Mouse (Mus musculus) neural tube, embryonic 12.5 days (tissue): Measurements from ENCODE around the gene Klf9. TPM values are rescaled to one million over a fixed set of nuclear protein-coding genes. Genes with fewer than 3 reads are reported as not detected.

Source experiments
- ATAC-seq: fragments of 200-750 bp; cut with Nextera tagmentation; 2 replicates; pipeline ENCODE4 v1.8.0; 2017; ENCODE audit warnings: low read depth, mild to moderate bottlenecking, moderate TSS enrichment, moderate library complexity; ENCODE audit not compliant: low FRiP score
- H3K27ac ChIP-seq: fragments of 300-500 bp; sonication (generic); 2 replicates; pipeline ENCODE4 v1.5.1; 2016
- H3K27me3 ChIP-seq: fragments of 300-500 bp; sonication (generic); replicated peaks from 2 replicates; pipeline ENCODE4 v1.6.1; 2016; ENCODE audit warnings: mild to moderate bottlenecking
- H3K36me3 ChIP-seq: fragments of 300-500 bp; sonication (generic); 2 replicates; pipeline ENCODE4 v1.6.1; 2016; ENCODE audit warnings: mild to moderate bottlenecking
- H3K4me1 ChIP-seq: fragments of 300-500 bp; sonication (generic); 2 replicates; pipeline ENCODE4 v1.6.1; 2016
- H3K4me2 ChIP-seq: fragments of 300-500 bp; sonication (generic); replicated peaks from 2 replicates; pipeline ENCODE4 v1.6.1; 2016; ENCODE audit warnings: mild to moderate bottlenecking
- H3K4me3 ChIP-seq: fragments of 300-500 bp; sonication (generic); 2 replicates; pipeline ENCODE4 v1.5.1; 2016
- H3K9ac ChIP-seq: fragments of 300-500 bp; sonication (generic); 2 replicates; pipeline ENCODE4 v1.6.1; 2016; ENCODE audit warnings: mild to moderate bottlenecking
- H3K9me3 ChIP-seq: fragments of 300-500 bp; sonication (generic); 2 replicates; pipeline ENCODE4 v1.6.1; 2016; ENCODE audit warnings: mild to moderate bottlenecking
- WGBS: fragments of 180-500 bp; shearing (Covaris S2); methylation state at CpG from one replicate; pipeline ENCODE4 v1.1.7; 2016; 5-methylcytosine and 5-hydroxymethylcytosine counted together
- polyA plus RNA-seq: library from polyadenylated mRNA; unstranded; fragments of >200 nt; fragmentation: Nextera tagmentation; extraction: Ambion mirVana; gene quantifications from 2 replicates; pipeline ENCODE4 v1.2.1, GENCODE M21; 2016

Klf9 gene
- polyA plus RNA-seq, 1 experiment from 2014 or later, result 2.0 TPM

GRCm38 (mm10) chr19:23133427-23134094 lies 7.5 kb upstream of the Klf9 start:
- no peak overlapping the region for H3K9ac ChIP-seq
- peak overlapping the region; percentile 11; the same call in 1 of the 2 replicates for H3K4me3 ChIP-seq
- peak; percentile 13; the same call in 1 of the 2 replicates for ATAC-seq
- H3K4me2 ChIP-seq, result peak overlapping the region; percentile 80
- WGBS, result 1% methylated on average over 9 of the region's 9 CpGs
- peaks cover 32% of the 10 kb centered on the region for H3K4me1 ChIP-seq
- no peak overlapping the region for H3K27ac ChIP-seq
- peaks cover 51% of the 10 kb centered on the region for H3K27me3 ChIP-seq
- H3K9me3 ChIP-seq, result no peaks in the 10 kb centered on the region
- no peaks in the 10 kb centered on the region for H3K36me3 ChIP-seq

- Histone ChIP-seq H3K9ac (no peak overlapping the region), H3K4me1 (peaks cover 32% of the 10 kb centered on the region)
- 1% methylated on average over 14 of the region's 14 CpGs for WGBS
Measured at GRCm38 (mm10) chr19:23134095-23134440, 7.0 kb upstream of the Klf9 start.

GRCm38 (mm10) chr19:23134441-23135301 lies 6.4 kb upstream of the Klf9 start:
- Histone ChIP-seq H3K36me3 (no peaks in the 10 kb centered on the region), H3K9me3 (no peaks in the 10 kb centered on the region), H3K27ac (no peak overlapping the region), H3K27me3 (peaks cover 51% of the 10 kb centered on the region), H3K4me1 (peaks cover 32% of the 10 kb centered on the region), H3K4me3 (peak overlapping the region; percentile 39), H3K4me2 (peak overlapping the region; percentile 80), H3K9ac (peak overlapping the region; percentile 42; the same call in 1 of the 2 replicates)
- under 1% methylated on average over 47 of the region's 47 CpGs for WGBS
- peak; percentile 42 for ATAC-seq

More at GRCm38 (mm10) chr19:23134095-23134440, 7.0 kb upstream of the Klf9 start:
- ATAC-seq, result peak; percentile 23; the same call in 1 of the 2 replicates
- Histone ChIP-seq H3K27me3 (peaks cover 51% of the 10 kb centered on the region), H3K27ac (no peak overlapping the region), H3K4me2 (peak overlapping the region; percentile 80), H3K4me3 (peak overlapping the region; percentile 11), H3K9me3 (no peaks in the 10 kb centered on the region), H3K36me3 (no peaks in the 10 kb centered on the region)

- Histone ChIP-seq H3K27ac (no peak overlapping the region), H3K9ac (peak overlapping the region; percentile 42), H3K4me1 (peaks cover 32% of the 10 kb centered on the region), H3K27me3 (peaks cover 51% of the 10 kb centered on the region), H3K9me3 (no peaks in the 10 kb centered on the region), H3K4me3 (peak overlapping the region; percentile 39), H3K36me3 (no peaks in the 10 kb centered on the region), H3K4me2 (peak overlapping the region; percentile 80)
- under 1% methylated on average over 55 of the region's 55 CpGs for WGBS
- ATAC-seq, result peak; percentile 49
Measured at GRCm38 (mm10) chr19:23135349-23136201, 5.5 kb upstream of the Klf9 start.

GRCm38 (mm10) chr19:23136202-23136850 lies 4.7 kb upstream of the Klf9 start:
- WGBS, result 1% methylated on average over 27 of the region's 27 CpGs
- H3K27me3 ChIP-seq, result peaks cover 51% of the 10 kb centered on the region

GRCm38 (mm10) chr19:23137295-23137694 lies 3.7 kb upstream of the Klf9 start:
- WGBS, result 69% methylated on average over 2 of the region's 2 CpGs
- H3K4me2 ChIP-seq, result no peak overlapping the region
- no peak for ATAC-seq
- H3K4me3 ChIP-seq, result no peak overlapping the region
- H3K9me3 ChIP-seq, result no peaks in the 10 kb centered on the region
- H3K36me3 ChIP-seq, result no peaks in the 10 kb centered on the region
- peaks cover 44% of the 10 kb centered on the region for H3K4me1 ChIP-seq
- H3K27ac ChIP-seq, result no peak overlapping the region
- peaks cover 59% of the 10 kb centered on the region for H3K27me3 ChIP-seq
- no peak overlapping the region for H3K9ac ChIP-seq

More at GRCm38 (mm10) chr19:23136202-23136850, 4.7 kb upstream of the Klf9 start:
- peaks cover 34% of the 10 kb centered on the region for H3K4me1 ChIP-seq
- peak overlapping the region; percentile 80 for H3K4me2 ChIP-seq
- no peaks in the 10 kb centered on the region for H3K9me3 ChIP-seq
- no peak for ATAC-seq
- no peak overlapping the region; the same call in 1 of the 2 replicates for H3K9ac ChIP-seq
- H3K4me3 ChIP-seq, result peak overlapping the region; percentile 39
- no peaks in the 10 kb centered on the region for H3K36me3 ChIP-seq
- no peak overlapping the region for H3K27ac ChIP-seq

GRCm38 (mm10) chr19:23139756-23140470 lies 1.1 kb upstream of the Klf9 start:
- Histone ChIP-seq H3K27me3 (peaks cover 63% of the 10 kb centered on the region), H3K4me1 (peaks cover 36% of the 10 kb centered on the region), H3K36me3 (no peaks in the 10 kb centered on the region), H3K9me3 (no peaks in the 10 kb centered on the region), H3K9ac (no peak overlapping the region), H3K4me3 (peak overlapping the region; percentile 53), H3K4me2 (peak overlapping the region; percentile 98), H3K27ac (no peak overlapping the region)
- ATAC-seq, result no peak
- WGBS, result 50% methylated on average over 12 of the region's 12 CpGs

GRCm38 (mm10) chr19:23141391-23142281 lies 610 bp downstream of the Klf9 start:
- Histone ChIP-seq H3K4me3 (peak overlapping the region; percentile 53), H3K27me3 (peaks cover 48% of the 10 kb centered on the region), H3K4me2 (peak overlapping the region; percentile 98), H3K36me3 (no peaks in the 10 kb centered on the region), H3K27ac (no peak overlapping the region), H3K4me1 (peaks cover 18% of the 10 kb centered on the region), H3K9me3 (no peaks in the 10 kb centered on the region), H3K9ac (peak overlapping the region; percentile 51)
- ATAC-seq, result peak; percentile 35
- WGBS, result under 1% methylated on average over 93 of the region's 94 CpGs

GRCm38 (mm10) chr19:23142427-23143073 lies 1.5 kb downstream of the Klf9 start:
- H3K4me2 ChIP-seq, result peak overlapping the region; percentile 98
- H3K4me1 ChIP-seq, result peaks cover 17% of the 10 kb centered on the region
- no peaks in the 10 kb centered on the region for H3K9me3 ChIP-seq
- ATAC-seq, result no peak
- H3K4me3 ChIP-seq, result peak overlapping the region; percentile 53
- H3K9ac ChIP-seq, result peak overlapping the region; percentile 51
- H3K27me3 ChIP-seq, result peaks cover 40% of the 10 kb centered on the region
- no peak overlapping the region for H3K27ac ChIP-seq
- H3K36me3 ChIP-seq, result no peaks in the 10 kb centered on the region
- 2% methylated on average over 28 of the region's 28 CpGs for WGBS

- Histone ChIP-seq H3K27ac (no peak overlapping the region), H3K4me2 (peak overlapping the region; percentile 98), H3K27me3 (peaks cover 36% of the 10 kb centered on the region), H3K4me1 (peaks cover 17% of the 10 kb centered on the region), H3K9me3 (no peaks in the 10 kb centered on the region), H3K36me3 (no peaks in the 10 kb centered on the region), H3K4me3 (no peak overlapping the region), H3K9ac (no peak overlapping the region)
- no peak for ATAC-seq
- WGBS, result 59% methylated on average over 7 of the region's 7 CpGs
Measured at GRCm38 (mm10) chr19:23143074-23143445, 2.0 kb downstream of the Klf9 start.
